Mouse (Mus musculus): Measurements from ENCODE around the gene Ggt6. TPM values are rescaled to one million over a fixed set of nuclear protein-coding genes. Genes with fewer than 3 reads are reported as not detected.

The Ggt6 gene
- total RNA-seq, 1 experiment, result 0.98 TPM

DNA sequence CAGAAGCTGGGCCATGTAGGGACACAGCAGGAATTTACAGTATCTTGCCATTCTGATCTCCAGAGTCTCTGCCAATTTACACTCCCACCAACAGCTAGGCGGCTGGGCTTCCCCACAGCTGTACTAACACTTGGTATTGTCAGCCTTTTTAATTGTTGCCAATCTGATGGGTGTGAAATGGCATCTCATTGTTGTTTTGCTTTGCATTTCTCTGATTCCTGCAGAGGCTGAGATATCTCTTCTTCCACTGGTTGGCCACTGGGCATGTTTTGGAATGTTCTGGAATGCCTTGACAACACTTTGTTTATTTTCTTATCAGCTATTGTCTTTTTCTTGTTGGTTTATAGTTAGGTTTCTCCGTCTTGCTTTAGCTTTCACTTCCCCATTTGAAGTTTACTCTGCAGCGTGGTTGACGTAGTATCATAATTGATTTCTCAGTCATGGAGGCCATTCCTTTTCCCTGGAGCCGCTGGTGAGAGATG lies 26.2 kb downstream of the Ggt6 start:
- TF ChIP-seq ZNF384 (IDR thresholded peaks at IDR 0.05; ENCODE audit: low read depth, low read length), result no peak
- TF ChIP-seq HCFC1 (IDR thresholded peaks at IDR 0.05; ENCODE audit: borderline replicate concordance, insufficient read depth, low read length), result no peak
- no peak for TF ChIP-seq CHD2 (IDR thresholded peaks at IDR 0.05; ENCODE audit: low read depth, low read length)
- no peak for TF ChIP-seq ZC3H11A (IDR thresholded peaks at IDR 0.05; ENCODE audit: borderline replicate concordance, low read depth, low read length)
- TF ChIP-seq MAFK (IDR thresholded peaks at IDR 0.05; ENCODE audit: insufficient read depth, low read depth, low read length), result no peak
- H3K36me3 ChIP-seq (ENCODE audit: control insufficient read depth, insufficient read depth, low read length, poor library complexity, severe bottlenecking), result no peaks in the 10 kb centered on the region
- peaks cover 0 to 3% of the 10 kb centered on the region in 2 experiments; a peak in 1 of 4 replicates for H3K4me1 ChIP-seq (ENCODE audit: control insufficient read depth in 2 of 2, insufficient read depth in 2 of 2, low read length in 2 of 2, poor library complexity in 1 of 2)
- in situ Hi-C loops (cut with MboI; ENCODE audit: low sequenced_read_pairs in 2 of 2, unreplicated experiment in 2 of 2), result no loop called here
- DNase-seq (ENCODE audit: low read depth, low spot score), result no peak
- no peak overlapping the region for H3K4me3 ChIP-seq (ENCODE audit: insufficient read depth in 1 of 2, low read depth in 1 of 2, low read length in 2 of 2, poor library complexity in 1 of 2, severe bottlenecking in 1 of 2)
- no peak overlapping the region for H3K9ac ChIP-seq (ENCODE audit: insufficient read depth, low read depth, low read length, poor library complexity, severe bottlenecking)
- H3K9me3 ChIP-seq (ENCODE audit: control insufficient read depth, insufficient read depth, low read depth, low read length), result no peaks in the 10 kb centered on the region
- no peak overlapping the region for H3K27ac ChIP-seq (ENCODE audit: insufficient read depth, low read depth, low read length, poor library complexity, severe bottlenecking)

DNA sequence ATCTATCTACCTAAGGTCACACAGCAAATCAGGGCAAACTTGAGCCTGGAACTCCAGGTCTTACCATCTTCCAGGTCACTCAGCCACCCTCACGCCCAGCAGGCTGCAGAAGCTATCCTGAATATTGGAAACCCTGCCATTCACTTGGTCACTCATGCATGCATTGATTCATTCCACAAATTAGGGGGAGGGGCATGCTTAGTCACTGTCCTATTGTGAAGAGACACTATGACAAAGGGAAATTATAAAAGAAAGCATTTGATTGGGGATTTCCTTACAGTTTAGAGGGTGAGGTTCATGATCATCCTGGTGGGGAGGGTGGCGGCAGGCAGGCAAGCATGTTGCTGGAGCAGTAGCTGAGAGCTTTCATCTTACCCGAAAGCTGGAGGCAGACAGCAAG lies 29.5 kb downstream of the Ggt6 start:
- H3K4me1 ChIP-seq (ENCODE audit: control insufficient read depth in 2 of 2, insufficient read depth in 2 of 2, low read length in 2 of 2, poor library complexity in 1 of 2), result peaks cover 0 to 2% of the 10 kb centered on the region in 2 experiments; a peak in 1 of 4 replicates
- in situ Hi-C loops (cut with MboI; ENCODE audit: low sequenced_read_pairs in 2 of 2, unreplicated experiment in 2 of 2), result no loop called here

DNA sequence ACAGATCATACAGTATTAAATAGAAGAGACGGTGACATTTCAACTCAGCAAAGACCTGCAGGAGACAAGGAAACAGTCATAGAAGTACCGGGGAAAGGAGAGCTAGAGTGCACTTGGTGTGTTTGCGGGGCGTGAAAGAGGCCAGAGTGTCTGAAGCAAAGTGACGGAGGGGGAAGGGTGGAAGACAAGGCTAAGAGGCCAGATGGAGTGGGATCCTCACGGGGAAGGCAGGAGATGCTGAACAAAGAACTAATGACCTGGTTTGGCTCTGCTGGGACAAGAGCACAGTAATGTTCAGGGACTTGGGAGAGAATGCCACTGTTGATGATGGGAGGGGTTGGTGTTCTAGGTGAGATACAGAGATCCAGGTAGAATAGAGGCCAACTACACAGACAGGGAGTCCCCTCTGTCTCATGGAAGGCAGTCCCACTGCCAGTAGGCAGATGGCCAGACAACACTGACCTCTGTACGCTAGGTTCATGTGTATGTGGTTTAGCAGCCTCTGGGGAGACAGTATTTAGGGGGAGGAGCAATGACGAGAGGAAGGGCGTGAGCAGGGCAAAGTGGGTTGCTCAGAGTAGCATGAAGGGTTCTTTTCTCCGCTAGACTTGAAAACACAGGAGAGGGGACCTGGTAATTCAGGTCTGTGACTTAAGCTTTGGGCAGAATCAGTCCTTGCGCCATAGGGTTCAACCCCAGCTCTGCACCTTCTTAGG lies 30.8 kb downstream of the Ggt6 start:
- TF ChIP-seq HCFC1 (IDR thresholded peaks at IDR 0.05; ENCODE audit: borderline replicate concordance, insufficient read depth, low read length) (no peak), ZC3H11A (IDR thresholded peaks at IDR 0.05; ENCODE audit: borderline replicate concordance, low read depth, low read length) (no peak), CHD2 (IDR thresholded peaks at IDR 0.05; ENCODE audit: low read depth, low read length) (no peak), ZNF384 (IDR thresholded peaks at IDR 0.05; ENCODE audit: low read depth, low read length) (no peak), MAFK (IDR thresholded peaks at IDR 0.05; ENCODE audit: insufficient read depth, low read depth, low read length) (no peak)
- Histone ChIP-seq H3K4me1 (ENCODE audit: control insufficient read depth in 2 of 2, insufficient read depth in 2 of 2, low read length in 2 of 2, poor library complexity in 1 of 2) (peaks cover 0 to 2% of the 10 kb centered on the region in 2 experiments; a peak in 1 of 4 replicates), H3K9me3 (ENCODE audit: control insufficient read depth, insufficient read depth, low read depth, low read length) (no peaks in the 10 kb centered on the region), H3K27ac (ENCODE audit: insufficient read depth, low read depth, low read length, poor library complexity, severe bottlenecking) (no peak overlapping the region), H3K4me3 (ENCODE audit: insufficient read depth in 1 of 2, low read depth in 1 of 2, low read length in 2 of 2, poor library complexity in 1 of 2, severe bottlenecking in 1 of 2) (no peak overlapping the region), H3K9ac (ENCODE audit: insufficient read depth, low read depth, low read length, poor library complexity, severe bottlenecking) (no peak overlapping the region), H3K36me3 (ENCODE audit: control insufficient read depth, insufficient read depth, low read length, poor library complexity, severe bottlenecking) (no peaks in the 10 kb centered on the region)
- no peak for DNase-seq (ENCODE audit: low read depth, low spot score)
- in situ Hi-C loops (cut with MboI; ENCODE audit: low sequenced_read_pairs in 2 of 2, unreplicated experiment in 2 of 2), result no loop called here

More for the DNA sequence above, 29.5 kb downstream of the Ggt6 start:
- H3K36me3 ChIP-seq (ENCODE audit: control insufficient read depth, insufficient read depth, low read length, poor library complexity, severe bottlenecking), result no peaks in the 10 kb centered on the region
- H3K9ac ChIP-seq (ENCODE audit: insufficient read depth, low read depth, low read length, poor library complexity, severe bottlenecking), result no peak overlapping the region
- H3K27ac ChIP-seq (ENCODE audit: insufficient read depth, low read depth, low read length, poor library complexity, severe bottlenecking), result no peak overlapping the region
- TF ChIP-seq ZC3H11A (IDR thresholded peaks at IDR 0.05; ENCODE audit: borderline replicate concordance, low read depth, low read length) (no peak), ZNF384 (IDR thresholded peaks at IDR 0.05; ENCODE audit: low read depth, low read length) (no peak), MAFK (IDR thresholded peaks at IDR 0.05; ENCODE audit: insufficient read depth, low read depth, low read length) (no peak), CHD2 (IDR thresholded peaks at IDR 0.05; ENCODE audit: low read depth, low read length) (no peak), HCFC1 (IDR thresholded peaks at IDR 0.05; ENCODE audit: borderline replicate concordance, insufficient read depth, low read length) (no peak)
- no peaks in the 10 kb centered on the region for H3K9me3 ChIP-seq (ENCODE audit: control insufficient read depth, insufficient read depth, low read depth, low read length)
- DNase-seq (ENCODE audit: low read depth, low spot score), result no peak
- no peak overlapping the region for H3K4me3 ChIP-seq (ENCODE audit: insufficient read depth in 1 of 2, low read depth in 1 of 2, low read length in 2 of 2, poor library complexity in 1 of 2, severe bottlenecking in 1 of 2)

DNA sequence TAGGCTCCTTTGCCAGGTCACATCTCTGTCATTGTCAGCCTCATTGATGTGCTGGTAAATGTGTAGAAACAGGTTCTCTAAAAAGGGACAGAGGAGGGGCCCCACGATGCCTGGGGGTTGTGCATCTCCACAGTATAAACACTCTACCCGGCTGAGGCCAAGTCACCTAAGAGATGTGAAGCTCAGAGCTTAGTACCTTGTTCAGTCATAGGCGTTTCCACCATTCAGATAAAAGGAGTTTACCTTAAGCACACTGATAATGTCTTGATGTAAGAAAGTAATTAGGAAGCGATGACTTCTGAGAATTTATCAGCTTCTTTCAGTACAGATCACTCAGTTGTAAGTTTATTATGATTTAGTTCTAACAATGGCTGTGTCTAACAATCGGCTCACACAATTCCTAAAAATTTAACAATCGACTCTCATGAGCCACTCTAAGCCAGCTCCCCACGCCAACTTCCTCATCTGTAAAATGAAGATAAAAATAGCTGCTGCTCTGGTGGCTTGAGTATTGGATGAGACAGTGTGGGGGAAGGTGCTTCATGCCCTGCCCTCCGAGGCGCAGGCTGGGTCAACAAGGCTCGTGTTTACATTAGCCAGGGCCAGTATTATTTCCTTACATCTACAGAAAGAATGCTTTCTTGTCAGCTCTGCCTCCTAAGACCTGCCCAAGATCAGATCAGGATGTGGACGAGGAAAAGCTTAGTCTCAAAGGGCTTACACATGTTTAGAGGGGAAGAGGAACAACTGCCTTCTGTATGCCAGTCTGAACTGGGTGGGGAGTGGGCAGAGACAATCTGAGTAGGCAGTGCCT lies 31.6 kb downstream of the Ggt6 start:
- H3K27ac ChIP-seq (ENCODE audit: insufficient read depth, low read depth, low read length, poor library complexity, severe bottlenecking), result no peak overlapping the region
- DNase-seq (ENCODE audit: low read depth, low spot score), result no peak
- H3K36me3 ChIP-seq (ENCODE audit: control insufficient read depth, insufficient read depth, low read length, poor library complexity, severe bottlenecking), result no peaks in the 10 kb centered on the region
- peaks cover 0 to 2% of the 10 kb centered on the region in 2 experiments; a peak in 1 of 4 replicates for H3K4me1 ChIP-seq (ENCODE audit: control insufficient read depth in 2 of 2, insufficient read depth in 2 of 2, low read length in 2 of 2, poor library complexity in 1 of 2)
- no peaks in the 10 kb centered on the region for H3K9me3 ChIP-seq (ENCODE audit: control insufficient read depth, insufficient read depth, low read depth, low read length)
- H3K4me3 ChIP-seq (ENCODE audit: insufficient read depth in 1 of 2, low read depth in 1 of 2, low read length in 2 of 2, poor library complexity in 1 of 2, severe bottlenecking in 1 of 2), result no peak overlapping the region
- TF ChIP-seq HCFC1 (IDR thresholded peaks at IDR 0.05; ENCODE audit: borderline replicate concordance, insufficient read depth, low read length), result no peak
- TF ChIP-seq ZC3H11A (IDR thresholded peaks at IDR 0.05; ENCODE audit: borderline replicate concordance, low read depth, low read length), result no peak
- no peak for TF ChIP-seq CHD2 (IDR thresholded peaks at IDR 0.05; ENCODE audit: low read depth, low read length)
- no peak for TF ChIP-seq MAFK (IDR thresholded peaks at IDR 0.05; ENCODE audit: insufficient read depth, low read depth, low read length)
- TF ChIP-seq ZNF384 (IDR thresholded peaks at IDR 0.05; ENCODE audit: low read depth, low read length), result no peak
- in situ Hi-C loops (cut with MboI; ENCODE audit: low sequenced_read_pairs in 2 of 2, unreplicated experiment in 2 of 2), result no loop called here
- no peak overlapping the region for H3K9ac ChIP-seq (ENCODE audit: insufficient read depth, low read depth, low read length, poor library complexity, severe bottlenecking)
